Mouse (Mus musculus): Measurements from ENCODE around the gene Gna14. TPM values are rescaled to one million over a fixed set of nuclear protein-coding genes. Genes with fewer than 3 reads are reported as not detected.
A peak's percentile ranks its signal among the peaks of the same experiment; 100 is the strongest.

Gna14 gene
- polyA plus RNA-seq, 1 experiment = not detected

- Histone ChIP-seq H3K4me1 (ENCODE audit: control insufficient read depth, insufficient read depth, low read length) (peaks cover 12% of the 10 kb centered on the region), H3K27ac (ENCODE audit: insufficient read depth, low read depth, low read length) (no peak overlapping the region), H3K4me3 (ENCODE audit: insufficient read depth, low read depth, low read length) (no peak overlapping the region)
- WGBS = 77% methylated on average over 8 of the region's 8 CpGs
- TF ChIP-seq CTCF (IDR thresholded peaks at IDR 0.05; ENCODE audit: insufficient read depth, low read depth, low read length) (no peak), POLR2A (IDR thresholded peaks at IDR 0.05; ENCODE audit: insufficient read depth, low read depth, low read length) (no peak)
These were observed 4.2 kb upstream of the Gna14 start for GRCm38 (mm10) chr19:16431368-16431767.

- TF ChIP-seq POLR2A (IDR thresholded peaks at IDR 0.05; ENCODE audit: insufficient read depth, low read depth, low read length) (no peak), CTCF (IDR thresholded peaks at IDR 0.05; ENCODE audit: insufficient read depth, low read depth, low read length) (no peak)
- WGBS = 12% methylated on average over 9 of the region's 9 CpGs
- Histone ChIP-seq H3K4me1 (ENCODE audit: control insufficient read depth, insufficient read depth, low read length) (peaks cover 18% of the 10 kb centered on the region), H3K27ac (ENCODE audit: insufficient read depth, low read depth, low read length) (no peak overlapping the region), H3K4me3 (ENCODE audit: insufficient read depth, low read depth, low read length) (no peak overlapping the region)
These were observed 683 bp upstream of the Gna14 start for GRCm38 (mm10) chr19:16434879-16435278.

- 14% methylated on average over 61 of the region's 61 CpGs for WGBS
- H3K4me1 ChIP-seq (ENCODE audit: control insufficient read depth, insufficient read depth, low read length) = peaks cover 18% of the 10 kb centered on the region
- H3K4me3 ChIP-seq (ENCODE audit: insufficient read depth, low read depth, low read length) = peak overlapping the region; percentile 30
- no peak overlapping the region for H3K27ac ChIP-seq (ENCODE audit: insufficient read depth, low read depth, low read length)
- TF ChIP-seq CTCF (IDR thresholded peaks at IDR 0.05; ENCODE audit: insufficient read depth, low read depth, low read length) (no peak), POLR2A (IDR thresholded peaks at IDR 0.05; ENCODE audit: insufficient read depth, low read depth, low read length) (no peak)
These were observed 990 bp downstream of the Gna14 start for GRCm38 (mm10) chr19:16436335-16437169.

GRCm38 (mm10) chr19:16437170-16437483, 1.6 kb downstream of the Gna14 start:
- Histone ChIP-seq H3K27ac (ENCODE audit: insufficient read depth, low read depth, low read length) (no peak overlapping the region), H3K4me1 (ENCODE audit: control insufficient read depth, insufficient read depth, low read length) (peaks cover 18% of the 10 kb centered on the region), H3K4me3 (ENCODE audit: insufficient read depth, low read depth, low read length) (no peak overlapping the region)
- TF ChIP-seq CTCF (IDR thresholded peaks at IDR 0.05; ENCODE audit: insufficient read depth, low read depth, low read length) = no peak
- no peak for TF ChIP-seq POLR2A (IDR thresholded peaks at IDR 0.05; ENCODE audit: insufficient read depth, low read depth, low read length)
- WGBS = 91% methylated on average over 4 of the region's 4 CpGs

- H3K4me3 ChIP-seq (ENCODE audit: insufficient read depth, low read depth, low read length) = no peak overlapping the region
- H3K4me1 ChIP-seq (ENCODE audit: control insufficient read depth, insufficient read depth, low read length) = peaks cover 18% of the 10 kb centered on the region
- WGBS = 95% methylated on average over 5 of the region's 5 CpGs
- TF ChIP-seq POLR2A (IDR thresholded peaks at IDR 0.05; ENCODE audit: insufficient read depth, low read depth, low read length) = no peak
- no peak for TF ChIP-seq CTCF (IDR thresholded peaks at IDR 0.05; ENCODE audit: insufficient read depth, low read depth, low read length)
- H3K27ac ChIP-seq (ENCODE audit: insufficient read depth, low read depth, low read length) = no peak overlapping the region
These were observed 2.3 kb downstream of the Gna14 start for GRCm38 (mm10) chr19:16437906-16438305.

- no peak overlapping the region for H3K27ac ChIP-seq (ENCODE audit: insufficient read depth, low read depth, low read length)
- no peak overlapping the region for H3K4me3 ChIP-seq (ENCODE audit: insufficient read depth, low read depth, low read length)
- WGBS = 88% methylated on average over 4 of the region's 4 CpGs
- TF ChIP-seq POLR2A (IDR thresholded peaks at IDR 0.05; ENCODE audit: insufficient read depth, low read depth, low read length) = no peak
- no peak for TF ChIP-seq CTCF (IDR thresholded peaks at IDR 0.05; ENCODE audit: insufficient read depth, low read depth, low read length)
- H3K4me1 ChIP-seq (ENCODE audit: control insufficient read depth, insufficient read depth, low read length) = peaks cover 18% of the 10 kb centered on the region
These were observed 3.7 kb downstream of the Gna14 start for GRCm38 (mm10) chr19:16439278-16439677.

GRCm38 (mm10) chr19:16439834-16440233, 4.3 kb downstream of the Gna14 start:
- WGBS = 86% methylated on average over 13 of the region's 13 CpGs
- TF ChIP-seq CTCF (IDR thresholded peaks at IDR 0.05; ENCODE audit: insufficient read depth, low read depth, low read length) = no peak
- TF ChIP-seq POLR2A (IDR thresholded peaks at IDR 0.05; ENCODE audit: insufficient read depth, low read depth, low read length) = no peak
- Histone ChIP-seq H3K4me3 (ENCODE audit: insufficient read depth, low read depth, low read length) (no peak overlapping the region), H3K27ac (ENCODE audit: insufficient read depth, low read depth, low read length) (no peak overlapping the region), H3K4me1 (ENCODE audit: control insufficient read depth, insufficient read depth, low read length) (peaks cover 18% of the 10 kb centered on the region)

- peaks cover 6% of the 10 kb centered on the region for H3K4me1 ChIP-seq (ENCODE audit: control insufficient read depth, insufficient read depth, low read length)
- no peak overlapping the region for H3K4me3 ChIP-seq (ENCODE audit: insufficient read depth, low read depth, low read length)
- no peak overlapping the region for H3K27ac ChIP-seq (ENCODE audit: insufficient read depth, low read depth, low read length)
- over 99% methylated on average over 6 of the region's 6 CpGs for WGBS
- TF ChIP-seq POLR2A (IDR thresholded peaks at IDR 0.05; ENCODE audit: insufficient read depth, low read depth, low read length) = no peak
- no peak for TF ChIP-seq CTCF (IDR thresholded peaks at IDR 0.05; ENCODE audit: insufficient read depth, low read depth, low read length)
These were observed 5.8 kb downstream of the Gna14 start for GRCm38 (mm10) chr19:16441329-16441728.

- Histone ChIP-seq H3K4me1 (ENCODE audit: control insufficient read depth, insufficient read depth, low read length) (no peaks in the 10 kb centered on the region), H3K4me3 (ENCODE audit: insufficient read depth, low read depth, low read length) (no peak overlapping the region), H3K27ac (ENCODE audit: insufficient read depth, low read depth, low read length) (no peak overlapping the region)
- TF ChIP-seq CTCF (IDR thresholded peaks at IDR 0.05; ENCODE audit: insufficient read depth, low read depth, low read length) (no peak), POLR2A (IDR thresholded peaks at IDR 0.05; ENCODE audit: insufficient read depth, low read depth, low read length) (no peak)
- 93% methylated on average over 5 of the region's 5 CpGs for WGBS
These were observed 7.8 kb downstream of the Gna14 start for GRCm38 (mm10) chr19:16443335-16443734.

Measured in olfactory bulb, adult 2 months (tissue).